In the genomic region with DNA sequence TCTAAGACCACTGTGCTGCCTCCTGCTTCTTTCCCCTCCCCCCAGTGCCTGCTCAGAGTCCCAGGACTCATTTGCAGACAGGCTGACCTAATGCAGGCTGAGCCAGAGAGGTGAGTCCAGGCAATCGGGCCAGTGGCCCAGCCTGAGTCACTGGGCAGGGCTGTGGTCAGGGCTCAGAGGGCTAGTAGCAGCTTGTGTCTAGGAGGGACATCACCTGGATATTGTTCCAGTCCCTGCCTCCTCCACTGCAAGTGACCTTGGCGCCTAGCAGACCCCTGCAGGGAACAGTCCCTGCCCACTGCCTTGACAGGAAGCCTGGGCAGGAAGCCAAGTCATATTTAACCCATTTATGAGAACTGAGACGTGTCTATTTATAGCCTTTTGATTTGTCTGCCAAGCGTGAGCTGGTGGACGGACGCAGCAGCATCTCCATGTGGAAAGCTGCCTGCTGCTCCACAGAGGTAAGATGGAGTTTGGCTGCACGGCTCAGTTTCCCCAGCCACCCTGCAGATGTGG, we compare ENCODE assay signal across 8 mouse cellular contexts. TPM values are rescaled to one million over a fixed set of nuclear protein-coding genes. Genes with fewer than 3 reads are reported as not detected.
DNase-seq lines count a peak whose midpoint lies in the region; ATAC-seq and TF ChIP-seq lines count a peak whose summit lies in the region.

No protein-coding gene starts in this region.

- ATAC-seq in midbrain, postnatal 0 days (ENCODE audit: low FRiP score): 0 out of 2 replicates have a peak, but pooled peaks have one; percentile 38
- peak; percentile 69 for ATAC-seq in kidney, embryonic 14.5 days (ENCODE audit: low FRiP score, low TSS enrichment)
- peak; percentile 74 for ATAC-seq in lung, postnatal 0 days

- no peaks in the 10 kb centered on the region for H3K27me3 ChIP-seq in midbrain, postnatal 0 days (ENCODE audit: insufficient read depth, low read length)
- H3K27me3 ChIP-seq in midbrain, embryonic 10.5 days (ENCODE audit: low read depth, poor library complexity, severe bottlenecking): no peaks in the 10 kb centered on the region
- H3K27me3 ChIP-seq in cerebellum, adult 2 months (ENCODE audit: control insufficient read depth, insufficient read depth, low read length): no peaks in the 10 kb centered on the region
- no peaks in the 10 kb centered on the region for H3K27me3 ChIP-seq in heart, adult 2 months (ENCODE audit: control insufficient read depth, insufficient read depth, low read length)
- H3K27me3 ChIP-seq in kidney, embryonic 14.5 days (ENCODE audit: control insufficient read depth, insufficient read depth, low read length): no peaks in the 10 kb centered on the region
- H3K27me3 ChIP-seq in lung, postnatal 0 days (replicated peaks; ENCODE audit: insufficient read depth, low read length): no peaks in the 10 kb centered on the region

- intact Hi-C loops in heart, adult 2 months (cut with DNase I): no loop called here

- no peaks in the 10 kb centered on the region for H3K4me1 ChIP-seq in midbrain, postnatal 0 days (ENCODE audit: insufficient read depth, low read length)
- H3K4me1 ChIP-seq in midbrain, embryonic 10.5 days: no peaks in the 10 kb centered on the region
- peaks cover 6% of the 10 kb centered on the region for H3K4me1 ChIP-seq in cerebellum, adult 2 months (ENCODE audit: control insufficient read depth, insufficient read depth, low read length)
- peaks cover 10% of the 10 kb centered on the region for H3K4me1 ChIP-seq in heart, adult 2 months (ENCODE audit: control insufficient read depth, insufficient read depth, low read length)
- H3K4me1 ChIP-seq in kidney, embryonic 14.5 days (ENCODE audit: control insufficient read depth, insufficient read depth, low read length): peaks cover 12% of the 10 kb centered on the region; the same call in 1 of the 2 replicates
- H3K4me1 ChIP-seq in lung, postnatal 0 days (ENCODE audit: insufficient read depth, low read depth, low read length): peaks cover 6% of the 10 kb centered on the region; the same call in 1 of the 2 replicates

- no peak for TF ChIP-seq CTCF in midbrain, postnatal 0 days (IDR thresholded peaks at IDR 0.05)
- no peak for TF ChIP-seq CTCF in cerebellum, adult 2 months (IDR thresholded peaks at IDR 0.05; ENCODE audit: borderline replicate concordance, insufficient read depth, low read depth, low read length)
- TF ChIP-seq CTCF in heart, adult 2 months (IDR thresholded peaks at IDR 0.05): 0 out of 2 replicates have a peak, but pooled peaks have one; percentile 20
- TF ChIP-seq CTCF in lung, postnatal 0 days (IDR thresholded peaks at IDR 0.05): peak; percentile 14; the same call in 1 of the 2 replicates

- H3K36me3 ChIP-seq in midbrain, postnatal 0 days (ENCODE audit: insufficient read depth, low read length): no peaks in the 10 kb centered on the region
- no peaks in the 10 kb centered on the region for H3K36me3 ChIP-seq in midbrain, embryonic 10.5 days
- H3K36me3 ChIP-seq in heart, adult 2 months (ENCODE audit: control insufficient read depth, insufficient read depth, low read length): no peaks in the 10 kb centered on the region
- no peaks in the 10 kb centered on the region for H3K36me3 ChIP-seq in kidney, embryonic 14.5 days (ENCODE audit: control insufficient read depth, insufficient read depth, low read length)
- no peaks in the 10 kb centered on the region for H3K36me3 ChIP-seq in lung, postnatal 0 days (ENCODE audit: insufficient read depth, low read length)

- H3K9me3 ChIP-seq in midbrain, postnatal 0 days (ENCODE audit: low read length): no peaks in the 10 kb centered on the region
- H3K9me3 ChIP-seq in midbrain, embryonic 10.5 days (replicated peaks): peaks cover 9% of the 10 kb centered on the region
- H3K9me3 ChIP-seq in kidney, embryonic 14.5 days (ENCODE audit: control insufficient read depth, low read length): peaks cover 4% of the 10 kb centered on the region; the same call in 1 of the 2 replicates
- H3K9me3 ChIP-seq in lung, postnatal 0 days (ENCODE audit: low read length): no peaks in the 10 kb centered on the region

- no peak overlapping the region for H3K4me2 ChIP-seq in midbrain, postnatal 0 days (ENCODE audit: low read depth, low read length, poor library complexity, severe bottlenecking)
- no peak overlapping the region; the same call in 1 of the 2 replicates for H3K4me2 ChIP-seq in kidney, embryonic 14.5 days (replicated peaks; ENCODE audit: low read depth, low read length)
- no peak overlapping the region for H3K4me2 ChIP-seq in lung, postnatal 0 days (replicated peaks; ENCODE audit: low read depth, low read length)

- 50% methylated on average over 7 of the region's 7 CpGs for WGBS in midbrain, postnatal 0 days
- WGBS in midbrain, embryonic 10.5 days: 78% methylated on average over 7 of the region's 7 CpGs
- 1% methylated on average over 7 of the region's 7 CpGs for WGBS in cerebellum, adult 2 months
- WGBS in heart, adult 2 months: 0% methylated on average over 7 of the region's 7 CpGs
- WGBS in kidney, embryonic 14.5 days: 18% methylated on average over 7 of the region's 7 CpGs
- under 1% methylated on average over 7 of the region's 7 CpGs for WGBS in lung, postnatal 0 days

- no peaks in the 10 kb centered on the region for H3K79me2 ChIP-seq in heart, adult 2 months (replicated peaks; ENCODE audit: control insufficient read depth, insufficient read depth, low read length)

- H3K27ac ChIP-seq in midbrain, postnatal 0 days (ENCODE audit: low read depth, low read length): no peak overlapping the region
- H3K27ac ChIP-seq in midbrain, embryonic 10.5 days (replicated peaks): no peak overlapping the region
- no peak overlapping the region for H3K27ac ChIP-seq in cerebellum, adult 2 months (ENCODE audit: insufficient read depth, low read length)
- H3K27ac ChIP-seq in heart, adult 2 months: peak overlapping the region; percentile 61
- no peak overlapping the region for H3K27ac ChIP-seq in kidney, embryonic 14.5 days (ENCODE audit: low read depth, low read length)
- no peak overlapping the region for H3K27ac ChIP-seq in lung, postnatal 0 days (ENCODE audit: low read length)

- no peak overlapping the region for H3K9ac ChIP-seq in midbrain, postnatal 0 days (replicated peaks; ENCODE audit: low read length, poor library complexity, severe bottlenecking)
- H3K9ac ChIP-seq in heart, adult 2 months (ENCODE audit: low read depth, low read length): 0 out of 2 replicates have a peak overlapping the region, but pooled peaks have one; percentile 1
- H3K9ac ChIP-seq in kidney, embryonic 14.5 days (ENCODE audit: low read depth, low read length): no peak overlapping the region
- no peak overlapping the region for H3K9ac ChIP-seq in lung, postnatal 0 days (replicated peaks; ENCODE audit: low read depth)

- peak; percentile 71 for DNase-seq in midbrain, postnatal 0 days (ENCODE audit: low spot score)
- no peak for DNase-seq in midbrain, embryonic 10.5 days (ENCODE audit: low spot score)
- DNase-seq in cerebellum, adult 2 months: peak; percentile 47 to 72
- DNase-seq in heart, adult 2 months: peak; percentile 67 to 84
- peak; percentile 84 for DNase-seq in lung, postnatal 0 days (ENCODE audit: low spot score)
- DNase-seq in right cerebral cortex, postnatal 4 days: peak; percentile 12
- peak; percentile 18 for DNase-seq in yolk sac, embryonic 10.5 days (ENCODE audit: low spot score)

- TF ChIP-seq EP300 in heart, adult 2 months (IDR thresholded peaks at IDR 0.05; ENCODE audit: insufficient read depth, low read depth, low read length): no peak
- peak; percentile 91 for TF ChIP-seq EP300 in lung, postnatal 0 days (IDR thresholded peaks at IDR 0.05)

- no peak overlapping the region for H3K4me3 ChIP-seq in midbrain, postnatal 0 days (ENCODE audit: low read depth, low read length)
- H3K4me3 ChIP-seq in midbrain, embryonic 10.5 days: no peak overlapping the region
- no peak overlapping the region for H3K4me3 ChIP-seq in cerebellum, adult 2 months (replicated peaks; ENCODE audit: insufficient read depth, low read depth, low read length)
- H3K4me3 ChIP-seq in heart, adult 2 months: no peak overlapping the region
- H3K4me3 ChIP-seq in kidney, embryonic 14.5 days (ENCODE audit: low read length): no peak overlapping the region
- no peak overlapping the region for H3K4me3 ChIP-seq in lung, postnatal 0 days (ENCODE audit: low read depth, low read length)

- TF ChIP-seq POLR2A in cerebellum, adult 2 months (IDR thresholded peaks at IDR 0.05; ENCODE audit: borderline replicate concordance, insufficient read depth, low read length): no peak
- 0 out of 2 replicates have a peak, but pooled peaks have one; percentile 30 for TF ChIP-seq POLR2A in heart, adult 2 months (IDR thresholded peaks at IDR 0.05; ENCODE audit: insufficient read depth, low read depth, low read length)

RNA-seq across cellular contexts. Expression of a gene that starts 27.0 kb away (rescaled TPM):
- 0.88 TPM in 1 of 2 replicates, not detected in the other for total RNA-seq in midbrain, postnatal 0 days (2014; rRNA removed)
- 0.85 and 0.91 TPM in 2 replicates for polyA plus RNA-seq in midbrain, postnatal 0 days (2015; fragmentation: Nextera tagmentation; extraction: Ambion mirVana)
- 0.71 and 0.91 TPM in 2 replicates for polyA plus RNA-seq in midbrain, embryonic 10.5 days (2016; fragmentation: Nextera tagmentation; extraction: Ambion mirVana)
- polyA plus RNA-seq in cerebellum, adult 2 months (2012; rRNA removed): 0.13 and 0.29 TPM in 2 replicates
- not detected for total RNA-seq in heart, adult 2 months (2021)
- 0.29 and 0.53 TPM in 2 replicates for polyA plus RNA-seq in heart, adult 2 months (2012; rRNA removed)
- polyA plus RNA-seq in kidney, embryonic 14.5 days (2014; fragmentation: Nextera tagmentation; extraction: Ambion mirVana): 5.3 TPM in 2 replicates
- polyA plus RNA-seq in lung, postnatal 0 days (2015; fragmentation: Nextera tagmentation; extraction: Ambion mirVana): 9.5 and 12.3 TPM in 2 replicates

RNA-seq across cellular contexts. Expression of a gene that starts 27.3 kb away (rescaled TPM):
- total RNA-seq in midbrain, postnatal 0 days (2014; rRNA removed): 29.7 and 30.3 TPM in 2 replicates
- 23.9 TPM in 2 replicates for polyA plus RNA-seq in midbrain, postnatal 0 days (2015; fragmentation: Nextera tagmentation; extraction: Ambion mirVana)
- 22.0 and 25.3 TPM in 2 replicates for polyA plus RNA-seq in midbrain, embryonic 10.5 days (2016; fragmentation: Nextera tagmentation; extraction: Ambion mirVana)
- polyA plus RNA-seq in cerebellum, adult 2 months (2012; rRNA removed): 9.2 and 9.4 TPM in 2 replicates
- 1 to 10 TPM; 3.7 to 4.3 TPM for total RNA-seq in heart, adult 2 months (2021)
- polyA plus RNA-seq in heart, adult 2 months (2012; rRNA removed): 5.6 and 7.6 TPM in 2 replicates
- polyA plus RNA-seq in kidney, embryonic 14.5 days (2014; fragmentation: Nextera tagmentation; extraction: Ambion mirVana): 48.5 and 57.1 TPM in 2 replicates
- polyA plus RNA-seq in lung, postnatal 0 days (2015; fragmentation: Nextera tagmentation; extraction: Ambion mirVana): 53.8 and 57.9 TPM in 2 replicates

RNA-seq across cellular contexts. Expression of a gene that starts 41.7 kb away (rescaled TPM):
- 23.1 and 48.0 TPM in 2 replicates for total RNA-seq in midbrain, postnatal 0 days (2014; rRNA removed)
- polyA plus RNA-seq in midbrain, postnatal 0 days (2015; fragmentation: Nextera tagmentation; extraction: Ambion mirVana): 31.9 and 32.9 TPM in 2 replicates
- polyA plus RNA-seq in midbrain, embryonic 10.5 days (2016; fragmentation: Nextera tagmentation; extraction: Ambion mirVana): 10.2 and 10.8 TPM in 2 replicates
- 9.0 and 14.8 TPM in 2 replicates for polyA plus RNA-seq in cerebellum, adult 2 months (2012; rRNA removed)
- total RNA-seq in heart, adult 2 months (2021): 10 to 100 TPM; 30.5 to 31.1 TPM
- polyA plus RNA-seq in heart, adult 2 months (2012; rRNA removed): 45.0 and 55.2 TPM in 2 replicates
- 23.3 and 25.8 TPM in 2 replicates for polyA plus RNA-seq in kidney, embryonic 14.5 days (2014; fragmentation: Nextera tagmentation; extraction: Ambion mirVana)
- 168 and 206 TPM in 2 replicates for polyA plus RNA-seq in lung, postnatal 0 days (2015; fragmentation: Nextera tagmentation; extraction: Ambion mirVana)

RNA-seq across cellular contexts. Expression of a gene that starts 44.0 kb away (rescaled TPM):
- total RNA-seq in midbrain, postnatal 0 days (2014; rRNA removed): 95.3 and 102 TPM in 2 replicates
- 27.0 and 28.4 TPM in 2 replicates for polyA plus RNA-seq in midbrain, postnatal 0 days (2015; fragmentation: Nextera tagmentation; extraction: Ambion mirVana)
- polyA plus RNA-seq in midbrain, embryonic 10.5 days (2016; fragmentation: Nextera tagmentation; extraction: Ambion mirVana): 22.6 and 23.5 TPM in 2 replicates
- polyA plus RNA-seq in cerebellum, adult 2 months (2012; rRNA removed): 226 and 230 TPM in 2 replicates
- total RNA-seq in heart, adult 2 months (2021): 100 to 1,000 TPM; 103 to 110 TPM
- polyA plus RNA-seq in heart, adult 2 months (2012; rRNA removed): 124 and 135 TPM in 2 replicates
- 21.1 and 29.2 TPM in 2 replicates for polyA plus RNA-seq in kidney, embryonic 14.5 days (2014; fragmentation: Nextera tagmentation; extraction: Ambion mirVana)
- polyA plus RNA-seq in lung, postnatal 0 days (2015; fragmentation: Nextera tagmentation; extraction: Ambion mirVana): 19.6 and 21.1 TPM in 2 replicates

RNA-seq across cellular contexts. Expression of a gene that starts 50.7 kb away (rescaled TPM):
- 189 and 285 TPM in 2 replicates for total RNA-seq in midbrain, postnatal 0 days (2014; rRNA removed)
- 455 and 516 TPM in 2 replicates for polyA plus RNA-seq in midbrain, postnatal 0 days (2015; fragmentation: Nextera tagmentation; extraction: Ambion mirVana)
- polyA plus RNA-seq in midbrain, embryonic 10.5 days (2016; fragmentation: Nextera tagmentation; extraction: Ambion mirVana): 0.70 and 2.8 TPM in 2 replicates
- polyA plus RNA-seq in cerebellum, adult 2 months (2012; rRNA removed): 72.5 and 99.7 TPM in 2 replicates
- total RNA-seq in heart, adult 2 months (2021): 1 to 10 TPM in 1 of 2 experiments, under 1 TPM in 1; 0.63 to 1.5 TPM
- polyA plus RNA-seq in heart, adult 2 months (2012; rRNA removed): 2.9 and 3.4 TPM in 2 replicates
- polyA plus RNA-seq in kidney, embryonic 14.5 days (2014; fragmentation: Nextera tagmentation; extraction: Ambion mirVana): 8.0 and 9.5 TPM in 2 replicates
- 1.2 and 1.8 TPM in 2 replicates for polyA plus RNA-seq in lung, postnatal 0 days (2015; fragmentation: Nextera tagmentation; extraction: Ambion mirVana)

Comparison
In these comparisons a context has a peak if more than half of its experiments do, and no peak if none do; other contexts are left out.
1. CTCF ChIP-seq: peak in heart, adult 2 months (single experiment) and lung, postnatal 0 days (single experiment); none in midbrain, postnatal 0 days (single experiment) and cerebellum, adult 2 months (single experiment).
2. Peak in every context shown above with its lines, with median percentiles within 50 percentile points of each other: ATAC-seq.